Mouse (Mus musculus) hindbrain, embryonic 11.5 days (tissue): ENCODE measurements around the gene Naif1. TPM values are rescaled to one million over a fixed set of nuclear protein-coding genes. Genes with fewer than 3 reads are reported as not detected.

ENCODE experiments used
- ATAC-seq: fragments of 200-750 bp; cut with Nextera tagmentation; 2 replicates; pipeline ENCODE4 v1.8.0; 2017; ENCODE audit warnings: mild to moderate bottlenecking, moderate TSS enrichment, moderate library complexity; ENCODE audit not compliant: low FRiP score
- DNase-seq: peaks from one replicate; pipeline ENCODE4 v3.0.0-alpha.2; 2015; ENCODE audit warnings: low spot score
- H3K27ac ChIP-seq: fragments of 300-500 bp; sonication (generic); 2 replicates; pipeline ENCODE4 v1.5.1; 2014; ENCODE audit warnings: mild to moderate bottlenecking, low read depth, low read length
- H3K27me3 ChIP-seq: fragments of 300-500 bp; sonication (generic); 2 replicates; pipeline ENCODE4 v1.6.1; 2014; ENCODE audit warnings: mild to moderate bottlenecking, low read length, moderate library complexity, mixed read lengths; ENCODE audit not compliant: control insufficient read depth, insufficient read depth
- H3K36me3 ChIP-seq: fragments of 300-500 bp; sonication (generic); 2 replicates; pipeline ENCODE4 v1.6.1; 2014; ENCODE audit warnings: mild to moderate bottlenecking, low read length, moderate library complexity, mixed read lengths; ENCODE audit not compliant: control insufficient read depth, insufficient read depth
- H3K4me1 ChIP-seq: fragments of 300-500 bp; sonication (generic); replicated peaks from 2 replicates; pipeline ENCODE4 v1.6.1; 2014; ENCODE audit warnings: low read length, mixed read lengths; ENCODE audit not compliant: control insufficient read depth, insufficient read depth
- H3K4me2 ChIP-seq: fragments of 300-500 bp; sonication (generic); replicated peaks from 2 replicates; pipeline ENCODE4 v1.6.1; 2014; ENCODE audit warnings: mild to moderate bottlenecking, low read depth, low read length
- H3K4me3 ChIP-seq: fragments of 300-500 bp; sonication (generic); 2 replicates; pipeline ENCODE4 v1.5.1; 2014; ENCODE audit warnings: low read depth, low read length
- H3K9ac ChIP-seq: fragments of 300-500 bp; sonication (generic); 2 replicates; pipeline ENCODE4 v1.6.1; 2014; ENCODE audit warnings: low read depth, low read length
- H3K9me3 ChIP-seq: fragments of 300-500 bp; sonication (generic); 2 replicates; pipeline ENCODE4 v1.6.1; 2016; ENCODE audit warnings: low read length; ENCODE audit not compliant: control insufficient read depth
- WGBS: fragments of 180-500 bp; shearing (Covaris S2); extraction: QIAGEN DNeasy Blood & Tissue Kit; methylation state at CpG from one replicate; pipeline ENCODE4 v1.1.7; 2014; 5-methylcytosine and 5-hydroxymethylcytosine counted together
- polyA plus RNA-seq: library from polyadenylated mRNA; unstranded; fragments of >200 nt; fragmentation: Nextera tagmentation; extraction: Ambion mirVana; gene quantifications from 2 replicates; pipeline ENCODE4 v1.2.1, GENCODE M21; 2014

Gene Naif1
- polyA plus RNA-seq, 1 experiment from 2014 or later, result 6.0 TPM

DNA sequence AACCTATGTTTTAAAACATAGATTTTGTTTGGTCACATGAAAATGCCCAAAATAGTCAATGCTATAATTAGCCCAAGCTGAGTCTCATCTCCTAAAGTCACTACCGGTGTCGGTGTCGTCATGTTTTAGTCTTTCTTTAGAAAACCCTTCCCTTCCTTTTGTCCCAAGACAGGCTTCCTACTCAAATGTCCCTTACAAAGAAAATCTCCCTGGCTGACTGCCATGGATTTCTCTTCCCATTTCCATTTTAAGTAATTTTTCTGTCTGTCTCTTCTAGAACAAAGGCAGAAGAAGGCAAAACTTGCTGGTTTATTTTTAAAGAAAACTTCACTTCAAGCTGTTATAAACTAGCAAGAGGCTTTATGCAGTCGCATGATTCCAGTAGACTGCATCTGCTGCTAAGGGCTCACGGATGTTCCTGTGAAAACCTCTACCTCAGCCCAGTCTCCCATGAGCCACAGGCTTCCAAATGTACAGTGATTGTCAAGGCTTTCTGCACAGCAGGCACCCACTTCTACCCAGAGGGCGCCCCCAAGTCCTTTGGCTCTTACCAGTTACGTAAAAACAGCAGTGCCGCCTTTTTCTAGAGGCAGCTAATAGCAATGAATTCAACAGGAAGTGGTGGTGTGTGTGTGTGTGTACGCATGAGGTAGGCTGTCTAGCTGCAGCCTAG is 2.9 kb upstream of the Naif1 start:
- no peak overlapping the region for H3K9ac ChIP-seq
- DNase-seq (no peak), ATAC-seq (no peak)
- no peak overlapping the region for H3K27ac ChIP-seq
- no peak overlapping the region for H3K4me3 ChIP-seq
- H3K4me1 ChIP-seq, result peaks cover under 1% of the 10 kb centered on the region; the same call in 1 of the 2 replicates
- WGBS, result 80% methylated on average over 9 of the region's 9 CpGs
- no peaks in the 10 kb centered on the region for H3K36me3 ChIP-seq
- H3K27me3 ChIP-seq, result no peaks in the 10 kb centered on the region
- H3K9me3 ChIP-seq, result no peaks in the 10 kb centered on the region
- no peak overlapping the region for H3K4me2 ChIP-seq

DNA sequence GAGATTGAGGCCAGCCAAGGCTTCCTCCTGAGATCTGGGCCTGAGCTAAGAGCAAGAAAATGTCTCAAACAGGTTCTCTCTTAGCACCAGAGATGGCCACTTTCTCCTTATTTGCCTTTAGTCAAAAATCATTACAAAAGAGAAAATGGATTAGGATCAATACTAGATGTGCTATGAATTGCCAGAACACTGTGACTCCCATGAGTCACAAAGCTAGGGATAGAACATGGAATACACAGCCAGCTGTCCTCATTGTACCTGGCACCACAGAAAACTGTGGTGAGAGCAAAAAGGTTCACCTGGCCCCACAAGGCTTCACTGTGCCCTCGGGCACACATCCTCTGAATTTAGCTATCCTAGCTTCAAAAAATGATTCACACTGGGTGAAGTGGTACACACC is 1.8 kb upstream of the Naif1 start:
- Histone ChIP-seq H3K9ac (no peak overlapping the region), H3K4me2 (no peak overlapping the region), H3K27me3 (no peaks in the 10 kb centered on the region), H3K4me1 (peaks cover 4% of the 10 kb centered on the region; the same call in 1 of the 2 replicates), H3K27ac (no peak overlapping the region), H3K9me3 (no peaks in the 10 kb centered on the region), H3K36me3 (no peaks in the 10 kb centered on the region), H3K4me3 (no peak overlapping the region)
- DNase-seq (no peak), ATAC-seq (no peak)
- 89% methylated on average over 1 of the region's 1 CpGs for WGBS

DNA sequence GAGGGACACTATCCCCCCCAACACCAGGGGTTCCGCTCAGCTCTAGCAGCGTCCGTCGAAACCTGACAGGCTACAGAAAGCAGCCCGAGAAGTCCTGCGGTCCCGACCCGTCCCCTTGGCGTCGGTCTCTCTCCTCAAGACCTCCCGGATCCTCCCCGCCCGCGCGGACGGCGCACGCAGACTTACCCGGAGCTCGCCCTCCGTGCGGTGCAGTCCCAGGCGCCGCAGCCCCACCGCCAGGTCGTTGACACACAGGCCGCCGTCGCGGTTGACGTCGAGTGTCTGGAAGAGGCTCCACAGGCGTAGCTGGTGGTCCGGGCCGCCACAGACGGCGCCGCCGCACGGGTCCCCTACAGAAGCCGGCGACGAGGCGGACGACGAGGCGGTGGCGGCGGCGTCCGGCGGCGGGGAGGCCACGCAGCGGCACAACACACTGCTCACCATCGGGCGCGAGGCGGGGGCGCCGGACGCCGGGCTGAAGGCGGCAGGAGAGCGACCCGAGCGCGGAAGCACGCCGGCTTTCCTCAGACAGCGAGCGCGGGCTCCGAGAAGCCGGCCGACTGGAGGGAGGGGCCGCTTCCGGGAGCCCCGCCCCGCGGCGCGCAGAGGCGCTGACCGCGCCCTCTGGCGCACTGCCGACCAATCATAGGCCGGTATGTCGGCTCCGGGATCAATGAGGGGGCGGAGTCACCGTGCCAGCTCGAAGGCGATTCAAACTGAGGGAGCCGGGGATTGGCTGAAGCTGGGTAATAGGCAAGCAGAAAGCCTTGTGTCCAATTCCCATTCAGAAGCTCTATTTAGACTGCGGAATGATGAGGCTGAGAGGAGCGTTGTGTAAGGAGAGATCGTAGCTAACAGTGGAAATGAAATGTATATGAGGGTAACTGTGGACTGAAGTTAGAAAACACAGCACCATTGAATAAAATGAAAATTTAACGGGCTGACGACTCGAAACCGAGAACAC is 906 bp downstream of the Naif1 start, which contains the start of gene Slc25a25:
TSS of gene Slc25a25 (minus strand) at position 565 of the 964 bp plus-strand sequence.
- DNase-seq (peak; percentile 98), ATAC-seq (peak; percentile 93)
- no peaks in the 10 kb centered on the region for H3K9me3 ChIP-seq
- H3K4me2 ChIP-seq, result peak within 1 kb of the TSS; percentile 82
- peak within 1 kb of the TSS; percentile 75 for H3K4me3 ChIP-seq
- no peaks in the 10 kb centered on the region for H3K27me3 ChIP-seq
- WGBS, result under 1% methylated on average over 100 of the region's 103 CpGs
- peaks cover 4% of the 10 kb centered on the region; the same call in 1 of the 2 replicates for H3K4me1 ChIP-seq
- peak within 1 kb of the TSS; percentile 83 for H3K9ac ChIP-seq
- peak within 1 kb of the TSS; percentile 79 for H3K27ac ChIP-seq
- H3K36me3 ChIP-seq, result 0 out of 2 replicates have a peak, but pooled peaks cover 3% of the 10 kb centered on the region

DNA sequence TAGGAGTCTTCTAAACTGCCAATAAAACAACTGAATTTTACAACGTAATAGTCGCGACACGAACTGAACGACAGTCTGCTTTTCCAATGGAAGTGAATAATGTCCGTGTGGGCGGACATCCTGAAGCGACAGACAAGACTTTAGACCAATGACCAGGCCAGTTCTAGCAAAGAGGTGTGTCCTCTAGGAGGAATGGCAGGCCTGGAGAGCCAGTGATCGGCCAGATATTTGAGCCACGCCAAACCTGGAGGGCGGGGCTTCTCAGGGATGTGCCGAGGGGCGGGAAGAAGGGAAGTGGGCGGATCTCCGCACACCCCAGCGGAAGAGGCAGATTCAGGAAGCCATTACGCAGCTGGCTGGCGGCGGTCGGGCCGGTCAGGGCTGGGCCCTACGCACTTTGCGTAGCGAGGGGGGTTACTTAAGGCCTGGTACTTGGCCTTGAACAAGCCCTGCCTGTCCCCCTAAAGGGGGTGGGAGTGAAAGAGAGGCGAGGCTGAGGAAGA is 1.7 kb downstream of the Naif1 start:
- Histone ChIP-seq H3K4me1 (peaks cover 4% of the 10 kb centered on the region; the same call in 1 of the 2 replicates), H3K36me3 (0 out of 2 replicates have a peak, but pooled peaks cover 3% of the 10 kb centered on the region), H3K9ac (peak overlapping the region; percentile 63), H3K27me3 (no peaks in the 10 kb centered on the region), H3K9me3 (no peaks in the 10 kb centered on the region), H3K27ac (peak overlapping the region; percentile 79), H3K4me3 (peak overlapping the region; percentile 75), H3K4me2 (peak overlapping the region; percentile 82)
- DNase-seq (peak; percentile 98), ATAC-seq (peak; percentile 97)
- WGBS, result under 1% methylated on average over 25 of the region's 25 CpGs

DNA sequence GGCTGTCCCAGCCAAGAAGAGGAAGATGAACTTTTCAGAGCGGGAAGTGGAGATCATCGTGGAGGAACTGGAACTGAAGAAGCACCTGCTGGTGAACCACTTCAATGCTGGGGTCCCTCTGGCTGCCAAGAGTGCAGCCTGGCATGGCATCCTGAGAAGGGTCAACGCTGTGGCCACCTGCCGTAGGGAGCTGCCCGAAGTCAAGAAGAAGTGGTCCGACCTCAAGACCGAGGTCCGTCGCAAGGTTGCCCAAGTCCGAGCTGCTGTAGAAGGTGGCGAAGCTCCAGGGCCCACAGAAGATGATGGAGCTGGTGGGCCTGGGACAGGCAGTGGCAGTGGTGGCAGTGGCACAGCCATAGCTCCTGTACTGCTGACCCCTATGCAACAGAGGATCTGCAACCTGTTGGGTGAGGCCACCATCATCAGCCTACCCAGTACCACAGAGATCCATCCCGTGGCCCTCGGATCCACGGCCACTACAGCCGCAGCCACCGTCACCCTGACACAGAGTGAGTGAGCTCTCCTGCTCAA is 2.2 kb downstream of the Naif1 start:
- WGBS, result 93% methylated on average over 16 of the region's 16 CpGs
- peak overlapping the region; percentile 9; the same call in 1 of the 2 replicates for H3K4me3 ChIP-seq
- H3K4me1 ChIP-seq, result peaks cover 4% of the 10 kb centered on the region; the same call in 1 of the 2 replicates
- H3K9ac ChIP-seq, result peak overlapping the region; percentile 21; the same call in 1 of the 2 replicates
- H3K27ac ChIP-seq, result no peak overlapping the region
- DNase-seq (no peak), ATAC-seq (peak; percentile 6; the same call in 1 of the 2 replicates)
- H3K9me3 ChIP-seq, result no peaks in the 10 kb centered on the region
- H3K27me3 ChIP-seq, result no peaks in the 10 kb centered on the region
- H3K4me2 ChIP-seq, result peak overlapping the region; percentile 25
- 0 out of 2 replicates have a peak, but pooled peaks cover 3% of the 10 kb centered on the region for H3K36me3 ChIP-seq

DNA sequence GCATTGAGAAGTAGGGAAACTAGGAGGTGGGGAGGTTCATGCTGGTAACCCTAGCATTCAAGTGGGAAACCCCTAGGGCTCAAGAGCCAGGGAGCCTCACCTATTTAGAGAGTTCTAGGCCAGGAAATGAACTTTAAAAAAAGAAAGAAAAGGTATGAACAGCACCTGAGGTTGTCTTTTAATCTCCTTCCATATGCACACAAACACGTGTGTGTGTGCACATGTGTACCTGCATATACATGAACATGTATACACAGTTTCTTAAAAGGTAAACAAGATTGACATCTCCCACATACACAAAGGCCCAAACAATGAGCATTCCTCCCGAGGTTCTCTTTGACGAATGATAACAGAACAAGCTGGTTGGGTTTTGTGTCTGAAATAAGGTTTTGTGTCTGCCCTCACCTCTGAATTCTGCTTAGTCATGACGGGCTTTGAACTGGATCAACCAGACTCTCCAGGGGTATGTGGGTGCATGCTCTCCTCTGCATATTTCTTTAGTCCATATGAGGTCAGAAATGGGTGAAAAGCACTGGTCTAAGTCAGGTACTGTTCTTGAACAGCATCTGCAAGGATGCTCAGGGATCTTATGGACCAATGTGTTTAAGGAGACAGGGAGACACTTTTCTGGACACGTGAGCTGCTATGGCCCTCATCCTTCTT is 3.5 kb downstream of the Naif1 start:
- no peak overlapping the region for H3K4me2 ChIP-seq
- 85% methylated on average over 5 of the region's 5 CpGs for WGBS

DNA sequence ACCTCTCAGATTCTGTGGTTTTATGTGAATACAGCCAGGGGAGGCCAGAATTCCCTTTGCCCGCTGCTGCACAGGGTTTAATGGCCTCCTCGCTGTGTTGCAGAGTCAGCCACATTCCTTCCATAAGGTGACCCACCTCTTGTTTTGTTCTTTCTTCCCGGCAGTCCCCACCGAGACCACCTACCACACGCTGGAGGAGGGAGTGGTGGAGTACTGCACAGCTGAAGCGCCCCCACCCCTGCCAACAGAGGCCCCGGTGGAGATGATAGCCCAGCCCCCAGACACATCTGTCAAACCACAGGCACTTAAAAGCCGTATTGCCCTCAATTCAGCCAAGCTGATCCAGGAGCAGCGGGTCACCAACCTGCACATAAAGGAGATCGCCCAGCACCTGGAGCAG is 4.4 kb downstream of the Naif1 start:
- H3K9me3 ChIP-seq, result no peaks in the 10 kb centered on the region
- H3K27me3 ChIP-seq, result no peaks in the 10 kb centered on the region
- ATAC-seq (no peak), DNase-seq (no peak)
- H3K27ac ChIP-seq, result no peak overlapping the region
- no peak overlapping the region for H3K9ac ChIP-seq
- WGBS, result 87% methylated on average over 10 of the region's 10 CpGs
- peaks cover 4% of the 10 kb centered on the region; the same call in 1 of the 2 replicates for H3K4me1 ChIP-seq
- H3K4me2 ChIP-seq, result no peak overlapping the region
- no peak overlapping the region for H3K4me3 ChIP-seq
- 0 out of 2 replicates have a peak, but pooled peaks cover 3% of the 10 kb centered on the region for H3K36me3 ChIP-seq

More for the DNA sequence above, 3.5 kb downstream of the Naif1 start:
- DNase-seq (no peak), ATAC-seq (no peak)
- H3K4me3 ChIP-seq, result no peak overlapping the region
- peaks cover 4% of the 10 kb centered on the region; the same call in 1 of the 2 replicates for H3K4me1 ChIP-seq
- H3K36me3 ChIP-seq, result 0 out of 2 replicates have a peak, but pooled peaks cover 3% of the 10 kb centered on the region
- H3K27me3 ChIP-seq, result no peaks in the 10 kb centered on the region
- no peak overlapping the region for H3K27ac ChIP-seq
- no peaks in the 10 kb centered on the region for H3K9me3 ChIP-seq
- no peak overlapping the region for H3K9ac ChIP-seq

DNA sequence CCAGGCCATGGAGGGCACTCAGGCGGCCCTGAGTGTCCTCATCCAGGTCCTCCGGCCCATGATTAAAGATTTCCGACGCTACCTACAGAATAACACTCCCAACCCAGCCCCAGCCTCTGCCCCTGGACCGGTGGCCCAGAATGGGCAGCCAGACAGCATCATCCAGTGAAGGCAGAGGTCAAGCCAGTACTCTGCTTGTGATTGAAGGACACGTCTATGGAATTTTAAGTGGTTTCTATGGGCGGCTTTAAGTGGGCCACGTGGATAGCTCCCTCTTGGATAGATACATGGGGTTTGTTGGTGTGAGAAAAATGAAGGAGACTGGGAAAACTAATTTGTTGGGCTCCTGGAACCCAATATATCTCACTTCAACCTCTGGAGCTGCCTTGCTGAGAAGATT is 4.8 kb downstream of the Naif1 start:
- WGBS, result 94% methylated on average over 8 of the region's 8 CpGs
- no peak overlapping the region for H3K4me2 ChIP-seq
- no peaks in the 10 kb centered on the region for H3K9me3 ChIP-seq
- H3K9ac ChIP-seq, result no peak overlapping the region
- H3K4me3 ChIP-seq, result no peak overlapping the region
- ATAC-seq, result no peak
- H3K36me3 ChIP-seq, result 0 out of 2 replicates have a peak, but pooled peaks cover 3% of the 10 kb centered on the region
- no peak for DNase-seq
- no peaks in the 10 kb centered on the region for H3K27me3 ChIP-seq
- H3K4me1 ChIP-seq, result peaks cover 4% of the 10 kb centered on the region; the same call in 1 of the 2 replicates
- no peak overlapping the region for H3K27ac ChIP-seq
